Mouse (Mus musculus) lung, adult 2 months (tissue): Measurements from ENCODE around the gene Casp14.

ENCODE experiments used
- CTCF ChIP-seq: fragments of 200-500 bp; IDR thresholded peaks from 2 replicates; pipeline ENCODE4 v1.5.1; 2011; ENCODE audit warnings: mild to moderate bottlenecking, low read length, control low read depth; ENCODE audit not compliant: insufficient read depth
- POLR2A ChIP-seq: fragments of 200-500 bp; IDR thresholded peaks from 2 replicates; pipeline ENCODE4 v1.6.1; 2011; ENCODE audit warnings: low read depth, mild to moderate bottlenecking, control low read depth, low read length, borderline replicate concordance; ENCODE audit errors: extremely low read depth

- TF ChIP-seq CTCF = no peak
- no peak for TF ChIP-seq POLR2A
Observed at GRCm38 (mm10) chr10:78710706-78711105, 7.4 kb downstream of the Casp14 start.
